Mouse (Mus musculus): ENCODE measurements around the gene Vmn1r73. TPM values are rescaled to one million over a fixed set of nuclear protein-coding genes. Genes with fewer than 3 reads are reported as not detected.

Vmn1r73 gene
- not detected for total RNA-seq (2021)

DNA sequence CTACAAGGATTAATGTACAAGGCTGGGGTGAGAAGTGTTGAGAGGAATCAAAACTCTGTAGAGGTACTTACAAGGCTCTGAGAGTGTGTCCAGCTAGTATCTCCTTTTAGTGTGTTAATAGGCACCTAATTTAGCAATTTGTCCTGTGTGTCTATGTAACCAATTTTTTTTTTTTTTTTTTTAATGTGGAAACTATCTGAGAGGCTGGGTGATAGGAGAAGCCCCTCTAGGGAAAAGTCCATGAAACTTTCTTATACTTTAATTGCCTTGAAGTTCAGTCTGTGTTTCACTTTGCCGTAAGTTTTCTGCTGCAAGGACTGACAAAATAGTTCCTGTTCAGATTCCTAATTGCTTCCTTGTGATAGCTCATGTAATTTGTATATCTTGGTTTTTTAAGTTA is at the start of gene Vmn1r73:
Gene Vmn1r73 (plus strand): TSS at position 301 of the 400 bp plus-strand sequence.
- DNase-seq (ENCODE audit: low spot score in 2 of 2): no peak
- intact Hi-C loops (cut with DNase I): no loop called here

Other genes with a start within 250 kb of the Vmn1r73 start
- gene Zscan4-ps2, start 216.0 kb upstream of the Vmn1r73 start, total RNA-seq (2021): not detected
- gene Zscan4-ps3, start 121.0 kb upstream of the Vmn1r73 start, total RNA-seq (2021): not detected
- gene Vmn1r72, start 50.1 kb upstream of the Vmn1r73 start, total RNA-seq (2021): not detected
- not detected for gene Vmn1r74, start 103.7 kb downstream of the Vmn1r73 start, total RNA-seq (2021)
- gene Vmn1r75, start 144.4 kb downstream of the Vmn1r73 start, total RNA-seq (2021): not detected
- not detected for gene Vmn1r76, start 207.9 kb downstream of the Vmn1r73 start, total RNA-seq (2021)

All from left cerebral cortex, postnatal 36 days (tissue).